Comparison of ENCODE assay signal across 8 mouse cellular contexts in genomic region chrX:106013217-106013616, GRCm38 (mm10). TPM values are rescaled to one million over a fixed set of nuclear protein-coding genes. Genes with fewer than 3 reads are reported as not detected.
DNase-seq lines count a peak whose midpoint lies in the region; ATAC-seq and TF ChIP-seq lines count a peak whose summit lies in the region.

No protein-coding gene starts in this region.

- H3K9ac ChIP-seq in heart, adult 2 months (ENCODE audit: low read depth, low read length), result no peak overlapping the region
- H3K9ac ChIP-seq in heart, embryonic 11.5 days (ENCODE audit: low read depth, low read length), result no peak overlapping the region

- peak; percentile 93 for TF ChIP-seq CTCF in heart, adult 2 months (IDR thresholded peaks at IDR 0.05)

- H3K4me3 ChIP-seq in heart, adult 2 months, result no peak overlapping the region
- no peak overlapping the region for H3K4me3 ChIP-seq in heart, embryonic 11.5 days (ENCODE audit: low read depth, low read length)

- H3K9me3 ChIP-seq in heart, embryonic 11.5 days (replicated peaks; ENCODE audit: control insufficient read depth, low read length), result no peaks in the 10 kb centered on the region

- DNase-seq in heart, adult 2 months, result peak; percentile 36 to 45
- DNase-seq in 416B (ENCODE audit: low read depth), result peak; percentile 80
- DNase-seq in NIH3T3 (ENCODE audit: low read depth), result peak; percentile 85
- DNase-seq in embryo, embryonic 11.5 days (ENCODE audit: low read depth, low spot score), result peak; percentile 20
- peak; percentile 39 for DNase-seq in layer of hippocampus, adult 9-10 months (ENCODE audit: low spot score)
- peak; percentile 74 for DNase-seq in naive thymus-derived CD4-positive, alpha-beta T cell, adult 2 months (ENCODE audit: low read depth)
- DNase-seq in ovary, adult 18-20 months (ENCODE audit: low spot score), result no peak

- ATAC-seq in heart, embryonic 11.5 days (replicated peaks; ENCODE audit: insufficient number of reproducible peaks, low FRiP score, low TSS enrichment), result no peak

- intact Hi-C loops in heart, adult 2 months (cut with DNase I), result loop anchor here (5.0 kb wide), 2 partner anchors 86 to 146 kb away; partner anchors contain the start of gene Atrx

- H3K27me3 ChIP-seq in heart, adult 2 months (ENCODE audit: control insufficient read depth, insufficient read depth, low read length), result no peaks in the 10 kb centered on the region
- no peaks in the 10 kb centered on the region for H3K27me3 ChIP-seq in heart, embryonic 11.5 days (ENCODE audit: control insufficient read depth, insufficient read depth, low read length)

- WGBS in heart, adult 2 months, result 16% methylated on average over 2 of the region's 2 CpGs
- 15% methylated on average over 2 of the region's 2 CpGs for WGBS in heart, embryonic 11.5 days (ENCODE audit: insufficient replicate concordance)

- H3K27ac ChIP-seq in heart, adult 2 months, result no peak overlapping the region
- H3K27ac ChIP-seq in heart, embryonic 11.5 days (ENCODE audit: low read depth, low read length), result no peak overlapping the region

- no peaks in the 10 kb centered on the region for H3K4me1 ChIP-seq in heart, adult 2 months (ENCODE audit: control insufficient read depth, insufficient read depth, low read length)
- H3K4me1 ChIP-seq in heart, embryonic 11.5 days (ENCODE audit: control insufficient read depth, insufficient read depth, low read length), result peaks cover 2% of the 10 kb centered on the region; the same call in 1 of the 2 replicates

- no peak for TF ChIP-seq EP300 in heart, adult 2 months (IDR thresholded peaks at IDR 0.05; ENCODE audit: insufficient read depth, low read depth, low read length)

- no peak overlapping the region for H3K4me2 ChIP-seq in heart, embryonic 11.5 days

- no peaks in the 10 kb centered on the region for H3K79me2 ChIP-seq in heart, adult 2 months (replicated peaks; ENCODE audit: control insufficient read depth, insufficient read depth, low read length)

- no peaks in the 10 kb centered on the region for H3K36me3 ChIP-seq in heart, adult 2 months (ENCODE audit: control insufficient read depth, insufficient read depth, low read length)
- H3K36me3 ChIP-seq in heart, embryonic 11.5 days (ENCODE audit: control insufficient read depth, insufficient read depth, low read length), result no peaks in the 10 kb centered on the region

- TF ChIP-seq POLR2A in heart, adult 2 months (IDR thresholded peaks at IDR 0.05; ENCODE audit: insufficient read depth, low read depth, low read length), result no peak

RNA-seq across cellular contexts. Expression of gene Magt1, which starts 1.5 kb away (rescaled TPM):
- 10 to 100 TPM; 44.0 to 58.3 TPM for total RNA-seq in heart, adult 2 months (2021)
- 6.6 and 19.1 TPM in 2 replicates for polyA plus RNA-seq in heart, adult 2 months (2012; rRNA removed)
- polyA plus RNA-seq in heart, embryonic 11.5 days (2014; fragmentation: Nextera tagmentation; extraction: Ambion mirVana), result 54.8 and 55.7 TPM in 2 replicates

RNA-seq across cellular contexts. Expression of gene Cox7b, which starts 2.3 kb away (rescaled TPM):
- 1,000 to 10,000 TPM; 1,564 to 1,777 TPM for total RNA-seq in heart, adult 2 months (2021)
- polyA plus RNA-seq in heart, adult 2 months (2012; rRNA removed), result 885 and 1,489 TPM in 2 replicates
- 797 and 837 TPM in 2 replicates for polyA plus RNA-seq in heart, embryonic 11.5 days (2014; fragmentation: Nextera tagmentation; extraction: Ambion mirVana)

RNA-seq across cellular contexts. Expression of gene Atp7a, which starts 13.9 kb away (rescaled TPM):
- total RNA-seq in heart, adult 2 months (2021), result 1 to 10 TPM; 6.7 to 7.3 TPM
- polyA plus RNA-seq in heart, adult 2 months (2012; rRNA removed), result 1.6 and 3.6 TPM in 2 replicates
- polyA plus RNA-seq in heart, embryonic 11.5 days (2014; fragmentation: Nextera tagmentation; extraction: Ambion mirVana), result 18.2 and 21.8 TPM in 2 replicates
